Mouse (Mus musculus) large intestine, adult 2 months (tissue): ENCODE data around the gene Olfr484. TPM values are rescaled to one million over a fixed set of nuclear protein-coding genes. Genes with fewer than 3 reads are reported as not detected.
"Not testable (repeated sequence)": the region's sequence is repeated elsewhere in the genome, so short reads cannot be mapped to it uniquely, and the experiment has no call there.

Experiments
- DNase-seq: peaks from one replicate; pipeline ENCODE4 v3.0.0-alpha.2; 2012; ENCODE audit warnings: low read depth, low spot score
- WGBS: fragments of 180-500 bp; shearing (Covaris S2); methylation state at CpG from one replicate; pipeline ENCODE4 v1.1.7; 2018; 5-methylcytosine and 5-hydroxymethylcytosine counted together
- polyA plus RNA-seq: library from polyadenylated mRNA; depleted of rRNA; stranded (reverse); fragments of >200 nt; gene quantifications from 2 replicates; pipeline ENCODE4 v1.2.3, GENCODE M21; 2012; rRNA removed

The Olfr484 gene
- not detected in 2 replicates for polyA plus RNA-seq

- no peak for DNase-seq
Observed at GRCm38 (mm10) chr7:108127349-108127748, at the start of gene Olfr484. TSS of gene Olfr484 (minus strand) at chr7:108127449.

- WGBS: 72% methylated on average over 1 of the region's 1 CpGs
- not testable (repeated sequence) for DNase-seq
Observed at GRCm38 (mm10) chr7:108172642-108173041, 45.4 kb upstream of the Olfr484 start, which contains the start of gene Olfr486. TSS of gene Olfr486 (minus strand) at chr7:108172742.

GRCm38 (mm10) chr7:108159771-108160170, 32.5 kb upstream of the Olfr484 start, which contains the start of gene Olfr485:
TSS of gene Olfr485 (minus strand) at chr7:108159871.
- DNase-seq: no peak

DNA sequence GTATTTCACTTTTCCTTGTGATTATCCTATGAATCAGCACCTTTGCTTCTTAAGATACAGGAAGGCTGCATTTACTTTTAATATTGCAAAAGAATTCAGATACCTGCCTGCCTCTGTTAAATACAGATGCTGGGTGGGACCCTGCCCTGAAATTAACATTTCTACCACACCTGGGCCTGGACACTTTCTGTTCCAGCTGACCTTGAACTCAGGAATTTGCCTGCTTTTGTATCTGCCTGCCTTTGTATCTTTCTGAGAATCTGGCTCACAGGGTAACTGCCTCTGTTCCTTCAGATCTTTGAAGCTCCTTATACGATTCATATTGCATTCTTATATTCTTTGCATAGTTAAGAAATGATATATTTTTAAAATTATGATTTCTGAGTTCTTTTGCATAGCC, 5.8 kb downstream of the Olfr484 start:
- 47% methylated on average over 1 of the region's 1 CpGs for WGBS
- DNase-seq: no peak

- 19% methylated on average over 1 of the region's 1 CpGs for WGBS
- no peak for DNase-seq
Observed at GRCm38 (mm10) chr7:108120681-108121080, 6.6 kb downstream of the Olfr484 start.

DNA sequence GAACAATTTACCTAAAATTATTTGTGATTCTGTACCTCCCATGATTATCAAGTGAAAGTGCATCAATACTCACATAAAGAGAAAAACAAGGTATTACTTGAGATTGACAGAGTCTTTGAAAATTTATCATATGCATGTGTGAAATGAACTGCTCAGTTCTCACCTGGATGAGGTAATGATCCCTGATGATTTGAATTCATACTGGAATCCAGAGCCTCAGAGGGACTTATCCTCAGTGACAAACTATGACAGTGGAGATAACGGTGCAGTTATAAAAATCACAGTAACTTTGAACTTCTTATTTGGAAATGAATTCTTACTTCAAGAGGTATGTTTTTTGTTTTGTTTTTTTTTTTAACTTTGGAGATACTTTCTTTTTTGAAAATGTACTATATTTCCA, 26.7 kb downstream of the Olfr484 start, which contains the start of gene Olfr483:
Olfr483 (plus strand) TSS at position 301 of the 400 bp plus-strand sequence.
- WGBS: 85% methylated on average over 1 of the region's 1 CpGs
- DNase-seq: no peak

- 75% methylated on average over 1 of the region's 1 CpGs for WGBS
- no peak for DNase-seq
Observed at GRCm38 (mm10) chr7:108097486-108097885, 29.8 kb downstream of the Olfr484 start, which contains the start of gene Olfr482. TSS of gene Olfr482 (minus strand) at chr7:108097586.

- no peak for DNase-seq
Observed at GRCm38 (mm10) chr7:108079555-108079954, 47.7 kb downstream of the Olfr484 start, which contains the start of gene Olfr481. TSS of gene Olfr481 (plus strand) at chr7:108079855.

Other genes with a start within 250 kb of the Olfr484 start
- not detected in 2 replicates for gene Olfr472, start 229.5 kb downstream of the Olfr484 start, polyA plus RNA-seq
- gene Olfr473, start 197.0 kb downstream of the Olfr484 start, polyA plus RNA-seq: not detected in 2 replicates
- not detected in 2 replicates for gene Olfr474, start 172.8 kb downstream of the Olfr484 start, polyA plus RNA-seq
- gene Olfr476, start 162.6 kb downstream of the Olfr484 start, polyA plus RNA-seq: not detected in 2 replicates
- not detected in 2 replicates for gene Olfr477, start 140.8 kb downstream of the Olfr484 start, polyA plus RNA-seq
- not detected in 2 replicates for gene Olfr478, start 93.5 kb downstream of the Olfr484 start, polyA plus RNA-seq
- gene Olfr479, start 76.8 kb downstream of the Olfr484 start, polyA plus RNA-seq: not detected in 2 replicates
- gene Olfr480, start 60.1 kb downstream of the Olfr484 start, polyA plus RNA-seq: not detected in 2 replicates
- gene Olfr481, start 47.6 kb downstream of the Olfr484 start, polyA plus RNA-seq: not detected in 2 replicates
- not detected in 2 replicates for gene Olfr482, start 29.9 kb downstream of the Olfr484 start, polyA plus RNA-seq
- gene Olfr483, start 26.6 kb downstream of the Olfr484 start, polyA plus RNA-seq: not detected in 2 replicates
- not detected in 2 replicates for gene Olfr485, start 32.4 kb upstream of the Olfr484 start, polyA plus RNA-seq
- not detected in 2 replicates for gene Olfr486, start 45.3 kb upstream of the Olfr484 start, polyA plus RNA-seq
- gene Olfr487, start 87.2 kb upstream of the Olfr484 start, polyA plus RNA-seq: not detected in 2 replicates
- gene Olfr488, start 130.9 kb upstream of the Olfr484 start, polyA plus RNA-seq: not detected in 2 replicates
- gene Olfr490, start 161.5 kb upstream of the Olfr484 start, polyA plus RNA-seq: not detected in 2 replicates
- not detected in 2 replicates for gene Olfr491, start 186.0 kb upstream of the Olfr484 start, polyA plus RNA-seq
- not detected in 2 replicates for gene Olfr492, start 196.2 kb upstream of the Olfr484 start, polyA plus RNA-seq
- not detected in 2 replicates for gene Olfr493, start 219.5 kb upstream of the Olfr484 start, polyA plus RNA-seq
- gene Olfr494, start 237.9 kb upstream of the Olfr484 start, polyA plus RNA-seq: not detected in 2 replicates